Mouse (Mus musculus): ENCODE measurements around the gene Gm10570. TPM values are rescaled to one million over a fixed set of nuclear protein-coding genes. Genes with fewer than 3 reads are reported as not detected.

Gm10570 gene
- polyA plus RNA-seq, 1 experiment: 1.7 TPM

DNA sequence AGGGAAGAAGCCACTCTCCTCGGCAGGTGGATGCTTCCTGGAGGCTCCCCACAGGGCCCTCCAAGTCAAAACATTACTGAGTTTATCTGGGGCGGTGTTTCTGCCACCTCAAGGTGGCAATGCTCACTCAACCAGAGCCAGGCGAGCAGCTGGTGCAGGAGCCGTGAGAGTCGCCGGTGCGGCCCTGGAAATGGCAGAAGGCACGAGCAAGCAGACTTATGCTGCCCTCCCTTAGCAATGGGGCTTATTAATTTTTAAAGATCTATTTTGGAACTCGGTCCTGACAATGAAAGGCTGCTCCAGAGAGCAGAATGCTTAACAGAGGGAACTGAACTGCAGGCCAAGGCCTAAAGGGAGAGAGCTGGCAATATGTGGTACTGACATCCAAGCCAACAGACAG lies 18.9 kb upstream of the Gm10570 start:
- TF ChIP-seq POLR2A (IDR thresholded peaks at IDR 0.05; ENCODE audit: borderline replicate concordance, insufficient read depth, low read length) (no peak), CTCF (IDR thresholded peaks at IDR 0.05; ENCODE audit: borderline replicate concordance, insufficient read depth, low read depth, low read length) (no peak)
- Histone ChIP-seq H3K4me1 (ENCODE audit: control insufficient read depth, insufficient read depth, low read length) (peaks cover 17% of the 10 kb centered on the region), H3K27me3 (ENCODE audit: control insufficient read depth, insufficient read depth, low read length) (no peaks in the 10 kb centered on the region), H3K4me3 (replicated peaks; ENCODE audit: insufficient read depth, low read depth, low read length) (no peak overlapping the region), H3K27ac (ENCODE audit: insufficient read depth, low read length) (peak overlapping the region; percentile 30)
- peak; percentile 79 to 84 for DNase-seq
- 6% methylated on average over 9 of the region's 9 CpGs for WGBS

- TF ChIP-seq POLR2A (IDR thresholded peaks at IDR 0.05; ENCODE audit: borderline replicate concordance, insufficient read depth, low read length): no peak
- no peak for TF ChIP-seq CTCF (IDR thresholded peaks at IDR 0.05; ENCODE audit: borderline replicate concordance, insufficient read depth, low read depth, low read length)
- H3K27ac ChIP-seq (ENCODE audit: insufficient read depth, low read length): no peak overlapping the region
- WGBS: 95% methylated on average over 2 of the region's 2 CpGs
- no peaks in the 10 kb centered on the region for H3K27me3 ChIP-seq (ENCODE audit: control insufficient read depth, insufficient read depth, low read length)
- DNase-seq: no peak
- H3K4me3 ChIP-seq (replicated peaks; ENCODE audit: insufficient read depth, low read depth, low read length): no peak overlapping the region
- H3K4me1 ChIP-seq (ENCODE audit: control insufficient read depth, insufficient read depth, low read length): peaks cover 17% of the 10 kb centered on the region
Observed at GRCm38 (mm10) chr4:130325446-130325845, 17.0 kb upstream of the Gm10570 start.

GRCm38 (mm10) chr4:130323607-130324006 lies 15.1 kb upstream of the Gm10570 start:
- no peaks in the 10 kb centered on the region for H3K27me3 ChIP-seq (ENCODE audit: control insufficient read depth, insufficient read depth, low read length)
- DNase-seq: no peak
- H3K27ac ChIP-seq (ENCODE audit: insufficient read depth, low read length): no peak overlapping the region
- H3K4me1 ChIP-seq (ENCODE audit: control insufficient read depth, insufficient read depth, low read length): peaks cover 17% of the 10 kb centered on the region
- 45% methylated on average over 5 of the region's 5 CpGs for WGBS
- no peak overlapping the region for H3K4me3 ChIP-seq (replicated peaks; ENCODE audit: insufficient read depth, low read depth, low read length)
- TF ChIP-seq POLR2A (IDR thresholded peaks at IDR 0.05; ENCODE audit: borderline replicate concordance, insufficient read depth, low read length) (no peak), CTCF (IDR thresholded peaks at IDR 0.05; ENCODE audit: borderline replicate concordance, insufficient read depth, low read depth, low read length) (no peak)

DNA sequence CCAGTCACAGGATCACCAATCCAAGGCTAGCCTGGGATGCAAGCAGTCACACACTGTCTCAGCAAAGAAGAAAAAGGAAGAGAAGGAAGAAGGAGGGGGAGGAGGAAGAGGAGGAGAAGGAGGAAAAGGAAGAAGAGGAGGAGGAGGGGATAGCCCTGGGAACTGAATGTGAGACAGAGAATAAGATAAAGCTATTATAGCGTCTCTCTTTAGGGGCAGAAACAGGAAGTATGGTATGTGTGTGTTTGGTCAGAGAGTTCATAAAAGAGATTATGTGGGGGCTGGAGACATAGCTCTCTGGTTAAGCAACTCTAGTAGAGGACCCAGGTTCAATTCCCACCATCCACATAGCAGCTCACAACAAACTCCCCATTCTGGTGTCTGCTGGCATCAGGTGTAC lies 14.7 kb upstream of the Gm10570 start:
- no peak overlapping the region for H3K4me3 ChIP-seq (replicated peaks; ENCODE audit: insufficient read depth, low read depth, low read length)
- TF ChIP-seq CTCF (IDR thresholded peaks at IDR 0.05; ENCODE audit: borderline replicate concordance, insufficient read depth, low read depth, low read length) (no peak), POLR2A (IDR thresholded peaks at IDR 0.05; ENCODE audit: borderline replicate concordance, insufficient read depth, low read length) (no peak)
- WGBS: 100% methylated on average over 1 of the region's 1 CpGs
- no peaks in the 10 kb centered on the region for H3K27me3 ChIP-seq (ENCODE audit: control insufficient read depth, insufficient read depth, low read length)
- no peak overlapping the region for H3K27ac ChIP-seq (ENCODE audit: insufficient read depth, low read length)
- H3K4me1 ChIP-seq (ENCODE audit: control insufficient read depth, insufficient read depth, low read length): peaks cover 12% of the 10 kb centered on the region
- DNase-seq: no peak

DNA sequence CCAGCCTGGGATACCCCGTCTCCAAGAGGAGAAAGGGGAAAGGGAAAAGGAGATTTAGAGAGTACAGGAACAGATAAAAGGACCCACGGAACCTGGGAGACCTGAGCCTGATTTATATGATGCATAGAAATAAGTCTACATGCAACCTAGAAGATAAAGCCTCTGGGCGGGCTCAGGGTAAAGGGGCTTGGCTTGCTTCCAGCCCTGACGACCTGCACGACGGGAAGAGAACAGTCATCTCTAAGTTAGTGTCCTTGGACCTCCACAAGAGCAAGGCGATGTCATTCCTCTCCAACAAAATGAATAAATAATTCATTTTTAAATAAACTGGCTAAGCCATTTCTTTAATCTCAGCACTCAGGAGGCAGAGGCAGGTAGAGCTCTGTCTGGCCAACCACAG lies 14.1 kb upstream of the Gm10570 start:
- TF ChIP-seq POLR2A (IDR thresholded peaks at IDR 0.05; ENCODE audit: borderline replicate concordance, insufficient read depth, low read length) (no peak), CTCF (IDR thresholded peaks at IDR 0.05; ENCODE audit: borderline replicate concordance, insufficient read depth, low read depth, low read length) (no peak)
- Histone ChIP-seq H3K4me1 (ENCODE audit: control insufficient read depth, insufficient read depth, low read length) (peaks cover 6% of the 10 kb centered on the region), H3K27me3 (ENCODE audit: control insufficient read depth, insufficient read depth, low read length) (no peaks in the 10 kb centered on the region), H3K27ac (ENCODE audit: insufficient read depth, low read length) (no peak overlapping the region), H3K4me3 (replicated peaks; ENCODE audit: insufficient read depth, low read depth, low read length) (no peak overlapping the region)
- DNase-seq: no peak
- WGBS: 77% methylated on average over 7 of the region's 7 CpGs

DNA sequence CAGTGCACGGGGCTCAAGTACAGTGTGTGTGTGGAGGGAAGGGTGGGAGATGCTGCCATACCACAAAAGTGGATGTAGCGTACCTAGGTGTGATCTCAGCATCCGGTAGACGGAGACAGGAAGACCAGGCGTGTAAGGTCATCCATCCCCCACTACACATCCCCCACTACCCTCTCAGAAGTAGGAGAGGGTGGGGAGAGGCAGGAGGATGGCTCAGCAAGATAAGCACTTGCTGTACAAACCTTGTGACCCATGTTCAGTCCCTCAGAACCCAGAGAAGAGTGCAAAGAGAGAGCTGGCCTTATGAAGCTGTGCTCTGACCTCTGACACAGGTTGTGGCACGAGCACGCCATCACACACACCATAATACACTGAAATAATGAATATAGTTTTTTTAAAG lies 13.2 kb upstream of the Gm10570 start:
- WGBS: 94% methylated on average over 7 of the region's 7 CpGs
- Histone ChIP-seq H3K4me1 (ENCODE audit: control insufficient read depth, insufficient read depth, low read length) (no peaks in the 10 kb centered on the region), H3K4me3 (replicated peaks; ENCODE audit: insufficient read depth, low read depth, low read length) (no peak overlapping the region), H3K27ac (ENCODE audit: insufficient read depth, low read length) (no peak overlapping the region), H3K27me3 (ENCODE audit: control insufficient read depth, insufficient read depth, low read length) (no peaks in the 10 kb centered on the region)
- no peak for DNase-seq
- TF ChIP-seq CTCF (IDR thresholded peaks at IDR 0.05; ENCODE audit: borderline replicate concordance, insufficient read depth, low read depth, low read length): no peak
- no peak for TF ChIP-seq POLR2A (IDR thresholded peaks at IDR 0.05; ENCODE audit: borderline replicate concordance, insufficient read depth, low read length)

- no peak for TF ChIP-seq POLR2A (IDR thresholded peaks at IDR 0.05; ENCODE audit: borderline replicate concordance, insufficient read depth, low read length)
- no peak for TF ChIP-seq CTCF (IDR thresholded peaks at IDR 0.05; ENCODE audit: borderline replicate concordance, insufficient read depth, low read depth, low read length)
- no peak overlapping the region for H3K4me3 ChIP-seq (replicated peaks; ENCODE audit: insufficient read depth, low read depth, low read length)
- DNase-seq: no peak
- H3K27ac ChIP-seq (ENCODE audit: insufficient read depth, low read length): no peak overlapping the region
- peaks cover 5% of the 10 kb centered on the region; the same call in 1 of the 2 replicates for H3K4me1 ChIP-seq (ENCODE audit: control insufficient read depth, insufficient read depth, low read length)
- H3K27me3 ChIP-seq (ENCODE audit: control insufficient read depth, insufficient read depth, low read length): no peaks in the 10 kb centered on the region
- 89% methylated on average over 7 of the region's 7 CpGs for WGBS
Observed at GRCm38 (mm10) chr4:130319564-130319963, 11.1 kb upstream of the Gm10570 start.

GRCm38 (mm10) chr4:130318122-130318521 lies 9.6 kb upstream of the Gm10570 start:
- no peak for TF ChIP-seq POLR2A (IDR thresholded peaks at IDR 0.05; ENCODE audit: borderline replicate concordance, insufficient read depth, low read length)
- TF ChIP-seq CTCF (IDR thresholded peaks at IDR 0.05; ENCODE audit: borderline replicate concordance, insufficient read depth, low read depth, low read length): no peak
- H3K4me3 ChIP-seq (replicated peaks; ENCODE audit: insufficient read depth, low read depth, low read length): no peak overlapping the region
- no peak for DNase-seq
- H3K27ac ChIP-seq (ENCODE audit: insufficient read depth, low read length): no peak overlapping the region
- H3K4me1 ChIP-seq (ENCODE audit: control insufficient read depth, insufficient read depth, low read length): peaks cover 5% of the 10 kb centered on the region; the same call in 1 of the 2 replicates
- no peaks in the 10 kb centered on the region for H3K27me3 ChIP-seq (ENCODE audit: control insufficient read depth, insufficient read depth, low read length)
- 65% methylated on average over 3 of the region's 3 CpGs for WGBS
